Mouse (Mus musculus): Measurements from ENCODE around the gene 1700028K03Rik. TPM values are rescaled to one million over a fixed set of nuclear protein-coding genes. Genes with fewer than 3 reads are reported as not detected.

The 1700028K03Rik gene
- polyA plus RNA-seq, 1 experiment from 2014 or later = 0.05 TPM

DNA sequence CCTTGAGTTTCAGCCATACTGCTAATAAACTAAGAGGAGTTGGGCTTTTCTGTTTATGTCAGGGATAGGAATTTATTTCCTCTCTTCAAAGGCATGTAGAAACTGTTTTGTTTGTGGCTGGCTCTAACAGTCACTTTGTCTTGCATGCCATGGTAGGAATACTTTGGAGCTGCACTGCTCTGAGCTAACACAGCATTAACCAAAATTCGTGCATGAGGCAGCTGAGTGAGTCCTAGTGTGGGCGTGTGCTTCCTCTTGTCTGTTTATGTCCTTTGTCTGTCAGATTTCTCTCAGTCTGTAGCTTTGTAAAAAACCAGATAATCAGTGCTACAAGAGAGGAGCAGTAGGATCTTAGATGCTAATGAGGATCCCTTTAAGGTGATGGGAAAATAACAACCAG lies 23.2 kb upstream of the 1700028K03Rik start:
- H3K36me3 ChIP-seq (ENCODE audit: insufficient read depth, low read length) = no peaks in the 10 kb centered on the region
- DNase-seq (ENCODE audit: low spot score) (no peak), ATAC-seq (replicated peaks; ENCODE audit: low FRiP score, low read depth) (no peak)
- no peak overlapping the region for H3K4me3 ChIP-seq (replicated peaks; ENCODE audit: low read depth, low read length)
- no peak for TF ChIP-seq CTCF (IDR thresholded peaks at IDR 0.05; ENCODE audit: low read depth)
- no peaks in the 10 kb centered on the region for H3K9me3 ChIP-seq (replicated peaks; ENCODE audit: low read length)
- H3K27me3 ChIP-seq (ENCODE audit: insufficient read depth, low read length) = no peaks in the 10 kb centered on the region
- H3K4me1 ChIP-seq (replicated peaks; ENCODE audit: insufficient read depth, low read length) = no peaks in the 10 kb centered on the region
- H3K9ac ChIP-seq (ENCODE audit: low read depth, low read length) = no peak overlapping the region
- H3K27ac ChIP-seq = no peak overlapping the region
- H3K4me2 ChIP-seq (ENCODE audit: low read length) = no peak overlapping the region
- 58% methylated on average over 2 of the region's 2 CpGs for WGBS

DNA sequence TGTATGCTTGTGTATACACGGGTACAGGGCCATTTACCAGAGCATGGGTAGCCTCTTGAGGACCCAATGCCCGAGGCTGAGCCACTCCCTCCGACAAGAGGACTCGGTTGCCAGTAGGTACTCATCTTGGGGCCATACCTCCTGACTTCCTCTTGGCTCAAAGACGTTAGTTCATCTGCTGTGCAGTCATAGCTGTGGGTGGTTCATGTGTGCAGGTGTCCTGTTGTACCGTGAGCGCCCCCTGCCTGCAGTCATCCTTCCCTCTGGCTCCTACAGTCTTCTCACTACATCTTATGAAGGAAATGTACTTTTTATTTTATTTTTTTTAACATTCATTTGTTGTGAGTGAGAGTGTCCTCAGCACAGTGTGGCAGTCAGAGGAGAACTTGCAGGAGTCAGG lies 20.9 kb upstream of the 1700028K03Rik start:
- peak; percentile 71 for DNase-seq (ENCODE audit: low spot score)

DNA sequence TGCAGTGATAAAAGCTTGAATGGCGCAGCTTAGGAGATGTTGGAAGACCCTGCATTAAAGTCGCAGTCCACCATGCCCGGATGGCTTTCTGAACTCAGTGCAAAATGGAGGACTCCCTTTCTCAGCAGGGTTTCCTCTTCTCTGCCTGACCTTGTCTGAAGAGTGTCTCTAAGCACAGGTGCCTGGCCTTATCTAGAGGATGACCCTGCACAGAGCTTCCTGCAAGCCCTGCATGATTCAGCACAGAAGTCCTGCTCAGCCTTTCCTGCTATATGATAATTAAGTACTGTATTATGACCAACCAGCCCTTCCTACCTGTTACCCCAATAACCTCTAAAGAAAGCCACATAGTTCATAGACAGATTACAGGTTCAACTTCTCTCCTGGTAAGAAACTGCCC lies 19.1 kb upstream of the 1700028K03Rik start:
- Histone ChIP-seq H3K9ac (ENCODE audit: low read depth, low read length) (no peak overlapping the region), H3K9me3 (replicated peaks; ENCODE audit: low read length) (no peaks in the 10 kb centered on the region), H3K4me2 (ENCODE audit: low read length) (no peak overlapping the region), H3K27ac (no peak overlapping the region), H3K4me1 (replicated peaks; ENCODE audit: insufficient read depth, low read length) (no peaks in the 10 kb centered on the region), H3K4me3 (replicated peaks; ENCODE audit: low read depth, low read length) (no peak overlapping the region), H3K36me3 (ENCODE audit: insufficient read depth, low read length) (no peaks in the 10 kb centered on the region), H3K27me3 (ENCODE audit: insufficient read depth, low read length) (no peaks in the 10 kb centered on the region)
- 95% methylated on average over 3 of the region's 3 CpGs for WGBS
- no peak for TF ChIP-seq CTCF (IDR thresholded peaks at IDR 0.05; ENCODE audit: low read depth)
- DNase-seq (ENCODE audit: low spot score) (no peak), ATAC-seq (replicated peaks; ENCODE audit: low FRiP score, low read depth) (no peak)

More for the DNA sequence above, 20.9 kb upstream of the 1700028K03Rik start:
- WGBS = 53% methylated on average over 7 of the region's 7 CpGs
- H3K4me2 ChIP-seq (ENCODE audit: low read length) = no peak overlapping the region
- no peaks in the 10 kb centered on the region for H3K4me1 ChIP-seq (replicated peaks; ENCODE audit: insufficient read depth, low read length)
- no peak overlapping the region for H3K9ac ChIP-seq (ENCODE audit: low read depth, low read length)
- 0 out of 2 replicates have a peak, but pooled peaks have one; percentile 25 for ATAC-seq (replicated peaks; ENCODE audit: low FRiP score, low read depth)
- H3K36me3 ChIP-seq (ENCODE audit: insufficient read depth, low read length) = no peaks in the 10 kb centered on the region
- no peaks in the 10 kb centered on the region for H3K9me3 ChIP-seq (replicated peaks; ENCODE audit: low read length)
- TF ChIP-seq CTCF (IDR thresholded peaks at IDR 0.05; ENCODE audit: low read depth) = peak; percentile 77
- no peaks in the 10 kb centered on the region for H3K27me3 ChIP-seq (ENCODE audit: insufficient read depth, low read length)
- H3K4me3 ChIP-seq (replicated peaks; ENCODE audit: low read depth, low read length) = no peak overlapping the region
- H3K27ac ChIP-seq = no peak overlapping the region

DNA sequence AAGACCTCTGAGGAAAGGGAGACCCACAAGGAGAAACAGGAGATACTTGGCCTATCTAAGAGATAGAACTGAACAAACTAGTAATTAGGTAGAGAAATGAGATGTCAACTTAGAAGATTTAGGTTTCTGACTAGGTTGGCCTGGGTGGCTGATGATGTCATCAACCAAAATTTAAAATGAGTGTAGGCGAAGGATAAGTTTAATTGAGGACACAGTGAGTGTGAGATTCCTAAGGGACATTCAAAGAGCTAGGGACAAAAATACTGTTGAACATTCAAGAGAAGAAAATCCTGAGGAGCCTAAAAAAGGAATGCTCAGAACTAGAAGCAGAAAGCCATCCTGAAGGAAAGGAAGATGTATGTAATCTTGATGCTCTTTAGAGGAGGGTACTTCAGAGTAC lies 18.4 kb upstream of the 1700028K03Rik start:
- no peak for DNase-seq (ENCODE audit: low spot score)
- no peak for ATAC-seq (replicated peaks; ENCODE audit: low FRiP score, low read depth)
- TF ChIP-seq CTCF (IDR thresholded peaks at IDR 0.05; ENCODE audit: low read depth) = no peak
- no peak overlapping the region for H3K9ac ChIP-seq (ENCODE audit: low read depth, low read length)
- 92% methylated on average over 1 of the region's 1 CpGs for WGBS
- H3K4me1 ChIP-seq (replicated peaks; ENCODE audit: insufficient read depth, low read length) = no peaks in the 10 kb centered on the region
- H3K27me3 ChIP-seq (ENCODE audit: insufficient read depth, low read length) = no peaks in the 10 kb centered on the region
- H3K27ac ChIP-seq = no peak overlapping the region
- H3K9me3 ChIP-seq (replicated peaks; ENCODE audit: low read length) = no peaks in the 10 kb centered on the region
- no peak overlapping the region for H3K4me3 ChIP-seq (replicated peaks; ENCODE audit: low read depth, low read length)
- no peaks in the 10 kb centered on the region for H3K36me3 ChIP-seq (ENCODE audit: insufficient read depth, low read length)
- H3K4me2 ChIP-seq (ENCODE audit: low read length) = no peak overlapping the region

DNA sequence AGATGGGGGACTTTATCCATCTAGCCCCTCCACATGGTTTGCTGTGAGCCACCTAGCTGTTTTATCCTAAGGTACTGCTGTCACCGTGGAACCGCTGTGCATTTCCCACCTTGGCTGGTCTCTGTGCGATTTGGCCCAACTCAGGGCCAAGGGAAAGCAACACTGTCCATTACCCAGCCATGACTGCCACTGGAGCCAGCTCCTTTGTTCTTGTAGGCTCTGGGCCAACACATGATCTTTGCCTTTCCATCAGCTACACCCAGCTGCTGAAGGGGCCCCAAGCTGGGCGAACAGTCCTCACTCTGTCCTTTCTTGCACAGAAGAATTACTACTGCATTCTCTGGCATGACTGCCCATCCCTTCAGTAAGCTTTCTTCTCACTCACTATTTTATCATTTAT lies 15.9 kb upstream of the 1700028K03Rik start:
- no peaks in the 10 kb centered on the region for H3K36me3 ChIP-seq (ENCODE audit: insufficient read depth, low read length)
- H3K27me3 ChIP-seq (ENCODE audit: insufficient read depth, low read length) = no peaks in the 10 kb centered on the region
- no peaks in the 10 kb centered on the region for H3K9me3 ChIP-seq (replicated peaks; ENCODE audit: low read length)
- no peak for TF ChIP-seq CTCF (IDR thresholded peaks at IDR 0.05; ENCODE audit: low read depth)
- no peak overlapping the region for H3K27ac ChIP-seq
- no peak overlapping the region for H3K4me3 ChIP-seq (replicated peaks; ENCODE audit: low read depth, low read length)
- H3K9ac ChIP-seq (ENCODE audit: low read depth, low read length) = no peak overlapping the region
- H3K4me2 ChIP-seq (ENCODE audit: low read length) = no peak overlapping the region
- no peaks in the 10 kb centered on the region for H3K4me1 ChIP-seq (replicated peaks; ENCODE audit: insufficient read depth, low read length)
- no peak for DNase-seq (ENCODE audit: low spot score)
- ATAC-seq (replicated peaks; ENCODE audit: low FRiP score, low read depth) = no peak
- WGBS = 88% methylated on average over 4 of the region's 4 CpGs

DNA sequence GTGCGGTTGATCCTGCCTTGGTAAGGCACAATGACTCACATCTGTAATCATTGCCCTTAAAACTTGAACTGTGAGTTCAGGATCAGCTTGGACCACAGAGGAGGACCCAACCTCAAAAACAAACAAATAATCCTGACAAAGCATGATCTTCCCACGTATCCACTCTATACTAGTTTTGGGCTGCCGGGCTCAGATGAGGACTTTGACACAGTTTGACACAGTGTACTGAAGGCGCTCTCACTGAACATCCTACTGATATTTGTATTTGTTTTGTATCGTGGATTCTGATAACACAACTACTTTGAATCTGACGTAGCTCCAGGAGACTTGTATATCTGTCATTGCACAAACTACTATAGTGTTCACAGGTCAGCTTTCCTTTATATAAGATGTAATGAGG lies 13.1 kb upstream of the 1700028K03Rik start:
- H3K4me1 ChIP-seq (replicated peaks; ENCODE audit: insufficient read depth, low read length) = no peaks in the 10 kb centered on the region
- no peaks in the 10 kb centered on the region for H3K9me3 ChIP-seq (replicated peaks; ENCODE audit: low read length)
- no peak for TF ChIP-seq CTCF (IDR thresholded peaks at IDR 0.05; ENCODE audit: low read depth)
- H3K4me3 ChIP-seq (replicated peaks; ENCODE audit: low read depth, low read length) = no peak overlapping the region
- H3K27ac ChIP-seq = no peak overlapping the region
- no peaks in the 10 kb centered on the region for H3K27me3 ChIP-seq (ENCODE audit: insufficient read depth, low read length)
- no peak for DNase-seq (ENCODE audit: low spot score)
- H3K36me3 ChIP-seq (ENCODE audit: insufficient read depth, low read length) = no peaks in the 10 kb centered on the region
- H3K4me2 ChIP-seq (ENCODE audit: low read length) = no peak overlapping the region
- H3K9ac ChIP-seq (ENCODE audit: low read depth, low read length) = no peak overlapping the region
- no peak for ATAC-seq (replicated peaks; ENCODE audit: low FRiP score, low read depth)
- 81% methylated on average over 6 of the region's 6 CpGs for WGBS

DNA sequence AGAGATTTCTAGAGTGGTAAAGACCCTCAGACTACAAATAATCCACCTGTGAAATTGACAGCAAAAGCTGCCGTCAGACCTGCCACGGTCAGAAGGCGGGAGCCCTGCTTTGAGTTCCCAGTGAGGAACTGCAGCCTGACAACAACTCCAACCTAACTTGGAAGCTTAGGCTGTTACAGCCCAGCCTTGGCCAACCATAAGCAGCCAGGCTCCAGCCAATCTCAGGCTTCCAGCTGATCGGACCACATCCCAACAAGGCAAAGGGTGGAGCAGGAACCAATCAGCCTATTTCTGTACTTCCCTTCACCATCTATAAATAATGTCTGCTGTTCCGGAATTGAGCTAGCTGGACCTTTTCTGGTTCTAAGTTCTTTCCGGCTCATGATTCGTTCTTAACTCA lies 12.6 kb upstream of the 1700028K03Rik start:
- ATAC-seq (replicated peaks; ENCODE audit: low FRiP score, low read depth) (no peak), DNase-seq (ENCODE audit: low spot score) (peak; percentile 55)
- WGBS = 60% methylated on average over 7 of the region's 7 CpGs
- Histone ChIP-seq H3K9me3 (replicated peaks; ENCODE audit: low read length) (no peaks in the 10 kb centered on the region), H3K36me3 (ENCODE audit: insufficient read depth, low read length) (no peaks in the 10 kb centered on the region), H3K27ac (no peak overlapping the region), H3K4me2 (ENCODE audit: low read length) (no peak overlapping the region), H3K9ac (ENCODE audit: low read depth, low read length) (no peak overlapping the region), H3K27me3 (ENCODE audit: insufficient read depth, low read length) (no peaks in the 10 kb centered on the region), H3K4me3 (replicated peaks; ENCODE audit: low read depth, low read length) (no peak overlapping the region), H3K4me1 (replicated peaks; ENCODE audit: insufficient read depth, low read length) (no peaks in the 10 kb centered on the region)
- no peak for TF ChIP-seq CTCF (IDR thresholded peaks at IDR 0.05; ENCODE audit: low read depth)

All from kidney, postnatal 0 days (tissue).